Mouse (Mus musculus) R1 (cell line): ENCODE measurements at regions not wholly inside any gene's neighbourhood (a gene's known extent, or its start where the extent isn't known, plus 50 kb on each side); places are given as distances from the start of the nearest gene placed in this dataset.

Experiments used
- DNase-seq: peaks from one replicate; pipeline ENCODE4 v3.0.0-alpha.2; 2018; ENCODE audit warnings: low read depth, low spot score

GRCm38 (mm10) chr19:15495532-15495931, 451.6 kb downstream of the Psat1 start:
- DNase-seq, result peak; percentile 85

- no peak for DNase-seq
Measured at GRCm38 (mm10) chr19:15487576-15487975, 459.6 kb downstream of the Psat1 start.

DNA sequence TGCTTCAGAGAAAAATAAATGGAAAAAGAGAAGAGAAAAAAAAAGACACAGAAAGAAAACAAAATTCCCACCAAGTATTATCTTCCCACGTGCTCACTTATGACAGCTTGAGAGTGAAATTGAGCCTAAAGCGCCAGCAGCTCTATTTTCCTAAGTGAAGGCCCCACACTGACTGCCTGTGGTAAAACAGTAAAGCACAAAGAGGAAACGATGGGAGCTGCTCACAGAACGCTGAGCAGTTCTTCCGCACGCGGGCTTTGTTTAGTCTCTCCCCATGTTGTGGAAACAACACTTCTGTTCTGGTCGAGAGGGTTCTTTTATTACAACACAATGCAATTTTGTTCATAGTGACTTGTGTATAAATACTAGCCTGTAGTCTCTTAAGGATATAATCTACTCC, 465.5 kb downstream of the Psat1 start:
- no peak for DNase-seq

DNA sequence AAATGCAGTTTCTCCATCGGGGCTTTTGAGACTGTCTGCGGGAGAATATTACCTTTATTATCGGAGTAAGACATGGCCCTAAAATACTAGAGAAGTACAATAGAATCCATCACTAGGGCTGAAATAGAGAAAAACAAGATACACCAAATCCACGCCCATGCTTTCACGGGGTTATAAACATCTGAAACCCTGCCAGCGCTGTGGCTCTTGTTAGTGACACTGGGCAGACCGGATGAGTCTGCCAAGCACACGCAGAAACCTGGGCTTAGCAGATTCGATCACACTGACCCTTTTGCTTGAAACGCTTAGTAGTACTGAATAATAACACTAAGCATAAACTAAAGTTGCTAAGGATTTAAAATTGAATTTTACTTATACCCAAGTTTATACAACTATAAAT, 477.6 kb downstream of the Psat1 start:
- DNase-seq, result no peak

DNA sequence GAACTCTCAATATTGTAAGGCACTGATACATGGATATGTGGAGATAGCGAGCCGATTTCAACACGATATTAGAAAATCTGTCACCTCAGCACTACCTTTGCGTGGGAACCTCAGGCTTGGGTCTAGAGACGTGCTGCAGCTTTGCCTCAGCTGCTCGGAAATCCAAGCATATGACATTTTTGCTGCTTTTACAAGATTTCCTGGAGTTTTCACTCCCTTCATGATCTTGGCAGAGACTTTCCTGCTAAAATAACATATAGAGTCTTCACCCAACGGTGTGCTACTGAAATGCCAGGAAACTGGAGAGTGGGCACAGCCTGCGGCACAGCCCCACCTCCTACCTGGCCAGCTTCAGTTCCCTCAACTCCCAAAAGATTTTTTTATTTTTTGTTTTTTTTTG, 480.4 kb downstream of the Psat1 start:
- DNase-seq, result no peak

- no peak for DNase-seq
Measured at GRCm38 (mm10) chr19:15465063-15465760, 481.9 kb downstream of the Psat1 start.

GRCm38 (mm10) chr19:15457793-15458192, 489.3 kb downstream of the Psat1 start:
- no peak for DNase-seq

GRCm38 (mm10) chr19:15456943-15457735, 490.0 kb downstream of the Psat1 start:
- no peak for DNase-seq

GRCm38 (mm10) chr19:15448989-15449388, 498.1 kb downstream of the Psat1 start:
- DNase-seq, result no peak

GRCm38 (mm10) chr19:15431798-15432197, 515.3 kb downstream of the Psat1 start:
- DNase-seq, result no peak

- no peak for DNase-seq
Measured at GRCm38 (mm10) chr19:15421311-15421710, 525.8 kb downstream of the Psat1 start.

GRCm38 (mm10) chr19:15398624-15399023, 548.5 kb downstream of the Psat1 start:
- DNase-seq, result no peak

- DNase-seq, result no peak
Measured at GRCm38 (mm10) chr19:15371682-15372081, 575.5 kb downstream of the Psat1 start.

- DNase-seq, result no peak
Measured at GRCm38 (mm10) chr19:15366951-15367350, 580.2 kb downstream of the Psat1 start.

GRCm38 (mm10) chr19:15357181-15357580, 590.0 kb downstream of the Psat1 start:
- no peak for DNase-seq

DNA sequence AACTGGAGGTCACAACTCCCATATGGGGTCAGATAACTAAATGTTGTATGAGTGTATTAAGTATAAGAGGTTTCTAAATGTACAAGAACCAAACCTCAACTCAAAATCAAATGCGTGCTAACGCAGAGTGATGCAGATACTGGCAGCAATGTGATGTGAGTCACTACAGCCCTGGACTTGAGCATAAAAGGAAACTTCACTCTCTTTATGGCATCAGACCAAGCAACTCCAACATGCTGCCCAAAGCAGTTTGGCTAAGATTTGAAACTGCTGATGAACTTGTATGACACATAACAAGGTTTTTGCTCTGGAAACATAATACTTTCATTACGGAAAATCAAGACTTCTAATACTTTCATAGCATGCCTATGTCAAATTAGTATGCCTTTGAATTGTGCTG, 598.8 kb downstream of the Psat1 start:
- no peak for DNase-seq

DNA sequence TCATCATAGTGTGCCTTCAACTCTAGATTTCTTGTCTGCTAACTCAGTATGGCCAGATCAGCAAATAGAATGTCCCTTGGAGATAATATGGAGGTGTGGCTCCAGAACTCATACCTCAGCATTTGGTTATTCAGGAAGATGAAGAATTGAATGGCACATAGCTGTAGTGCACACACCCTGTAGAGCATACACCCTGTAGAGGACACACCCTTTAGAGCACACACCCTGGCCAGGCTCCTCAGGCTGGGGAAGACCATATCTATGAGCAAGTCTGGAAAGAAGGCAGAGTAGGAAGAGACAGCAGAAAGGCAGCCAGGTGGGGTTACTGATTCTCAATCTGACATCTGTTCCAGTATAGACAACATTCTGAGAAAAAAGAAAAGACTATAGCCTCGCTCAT, 604.9 kb downstream of the Psat1 start:
- DNase-seq, result no peak

DNA sequence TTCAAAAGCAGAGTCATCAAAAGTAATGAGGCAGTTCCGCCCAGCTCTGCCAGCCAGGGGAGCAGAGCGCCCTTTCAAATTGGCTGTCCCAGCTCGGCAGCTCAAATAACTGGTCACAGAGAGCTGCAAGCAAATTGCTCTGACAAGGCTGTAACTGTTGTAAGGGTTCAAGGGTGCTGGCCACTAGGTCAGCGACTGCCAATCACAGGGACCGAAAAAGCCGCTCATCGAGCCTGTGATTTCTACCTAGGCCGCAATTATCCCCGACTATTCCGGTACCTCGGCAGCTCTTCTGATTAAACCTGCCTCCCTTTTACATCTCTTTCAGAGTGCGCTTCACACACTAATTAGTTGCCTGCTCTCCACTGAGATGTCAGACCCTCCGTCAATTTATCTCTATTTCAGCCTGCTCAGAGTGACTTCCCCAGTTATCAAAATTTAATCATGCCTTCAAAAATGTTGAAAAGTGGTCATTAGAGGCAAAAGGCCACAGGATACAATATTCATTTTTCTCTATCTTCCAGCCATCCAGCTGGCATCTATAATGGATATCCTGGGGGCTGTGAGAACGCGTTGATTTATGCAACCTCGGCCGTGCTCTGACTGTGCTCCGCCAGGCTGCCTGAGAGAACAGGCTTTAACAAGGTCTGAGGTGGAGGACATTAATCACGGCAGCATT, 606.7 kb downstream of the Psat1 start:
- peak; percentile 5 for DNase-seq

- DNase-seq, result no peak
Measured at GRCm38 (mm10) chr19:15339979-15340304, 607.2 kb downstream of the Psat1 start.

DNA sequence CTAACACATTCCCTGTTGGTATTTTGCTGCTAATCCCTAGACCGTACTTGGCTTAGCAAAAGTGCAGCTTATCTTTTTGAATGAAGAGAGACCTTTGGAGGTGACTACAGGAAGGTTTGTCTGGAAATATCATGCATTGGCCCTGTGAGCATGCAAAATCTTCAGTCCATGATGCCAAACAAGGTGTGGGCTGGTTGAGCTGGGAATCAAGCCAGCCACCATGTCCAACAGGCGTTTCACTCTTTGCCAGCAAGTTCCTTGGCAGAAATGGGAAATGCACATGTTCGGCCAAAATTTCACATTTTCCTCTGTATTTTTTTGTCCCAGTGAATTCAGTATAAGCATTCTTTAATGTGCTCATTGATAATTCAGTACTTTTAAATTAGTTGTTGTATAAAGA, 617.0 kb downstream of the Psat1 start:
- DNase-seq, result no peak

- DNase-seq, result peak; percentile 49
Measured at GRCm38 (mm10) chr19:15299474-15299873, 647.7 kb downstream of the Psat1 start.

DNA sequence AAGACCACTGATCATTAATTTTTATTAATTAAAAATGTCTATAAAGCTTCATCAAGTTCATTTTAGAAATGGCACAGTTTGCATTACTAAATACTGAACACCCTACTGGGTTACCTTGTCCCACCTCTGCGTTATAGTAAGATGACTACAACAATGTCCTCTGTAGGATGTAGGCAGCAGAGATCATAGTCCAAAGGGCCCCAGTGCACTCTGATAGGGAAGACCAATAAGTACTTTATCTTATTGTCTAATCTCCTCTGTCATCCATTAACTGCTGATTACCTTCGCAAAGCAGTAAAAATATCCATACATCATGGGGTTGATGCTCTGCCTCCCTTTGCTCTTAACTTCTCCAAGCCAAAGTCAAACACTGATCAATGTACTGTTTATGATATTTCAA, 662.1 kb downstream of the Psat1 start:
- no peak for DNase-seq

DNA sequence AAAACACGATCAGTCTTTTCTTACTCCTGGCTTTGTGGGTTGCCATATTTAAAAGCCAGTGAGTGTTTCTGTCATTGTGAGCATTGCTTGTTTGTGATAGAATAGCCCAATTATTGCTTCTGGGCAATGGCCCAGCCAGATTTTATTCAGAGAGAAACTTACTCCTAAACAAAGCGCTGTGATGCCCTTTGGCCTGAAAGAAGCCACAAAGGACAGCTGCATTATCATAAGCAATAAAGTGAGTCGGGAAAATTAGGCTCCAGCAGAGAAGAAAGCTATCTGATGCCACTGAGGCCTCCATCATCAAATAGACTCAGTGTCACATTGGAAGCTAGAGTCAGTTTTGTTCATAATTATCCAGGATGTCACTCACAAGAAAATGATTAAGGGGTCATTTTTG, 644.9 kb upstream of the Tle4 start:
- no peak for DNase-seq
